Mouse (Mus musculus): ENCODE measurements at regions not wholly inside any gene's neighbourhood (a gene's known extent, or its start where the extent isn't known, plus 50 kb on each side); places are given as distances from the start of the nearest gene placed in this dataset.

GRCm38 (mm10) chr10:39219366-39219765 lies 55.8 kb upstream of the Ccn6 start:
- TF ChIP-seq CTCF (IDR thresholded peaks at IDR 0.05; ENCODE audit: extremely low read depth, insufficient read depth, insufficient read length, insufficient replicate concordance) = no peak
- TF ChIP-seq POLR2A (IDR thresholded peaks at IDR 0.05; ENCODE audit: low read depth, low read length) = no peak
